Mouse (Mus musculus) stomach, postnatal 0 days (tissue): ENCODE results near the gene Rrm2.

Experiments used
- CTCF ChIP-seq: IDR thresholded peaks from 2 replicates; pipeline ENCODE4 v1.5.1; 2016; ENCODE audit warnings: antibody characterized with exemption, low read depth, mild to moderate bottlenecking, moderate library complexity
- EP300 ChIP-seq: optimal IDR thresholded peaks from 2 replicates; pipeline ENCODE3; 2016; ENCODE audit warnings: antibody characterized with exemption

DNA sequence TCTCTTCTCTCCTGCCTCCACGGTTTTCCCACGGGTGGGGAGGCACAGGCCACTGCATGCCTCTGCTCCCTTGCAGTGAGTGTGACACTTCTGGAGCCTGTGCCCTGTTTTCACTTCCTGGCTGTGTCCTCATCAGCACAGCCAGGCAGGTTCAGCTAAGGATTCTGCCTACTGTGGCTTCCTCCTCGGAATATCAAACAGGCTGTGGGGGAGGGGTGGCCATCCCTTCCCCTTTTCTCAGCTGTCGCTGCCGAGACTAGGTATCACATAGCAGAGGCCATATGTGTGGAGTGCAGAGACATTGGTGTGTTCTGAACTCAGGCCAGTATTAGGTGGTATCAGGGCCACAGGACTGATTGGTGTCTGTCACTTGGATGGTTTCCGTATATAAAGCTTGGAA lies 50.3 kb downstream of the Rrm2 start:
- TF ChIP-seq CTCF (no peak), EP300 (no peak)
